Mouse (Mus musculus): Measurements from ENCODE around the gene Coro2a. TPM values are rescaled to one million over a fixed set of nuclear protein-coding genes. Genes with fewer than 3 reads are reported as not detected.

Coro2a gene
- polyA plus RNA-seq, 1 experiment from 2014 or later, result 3.9 TPM

DNA sequence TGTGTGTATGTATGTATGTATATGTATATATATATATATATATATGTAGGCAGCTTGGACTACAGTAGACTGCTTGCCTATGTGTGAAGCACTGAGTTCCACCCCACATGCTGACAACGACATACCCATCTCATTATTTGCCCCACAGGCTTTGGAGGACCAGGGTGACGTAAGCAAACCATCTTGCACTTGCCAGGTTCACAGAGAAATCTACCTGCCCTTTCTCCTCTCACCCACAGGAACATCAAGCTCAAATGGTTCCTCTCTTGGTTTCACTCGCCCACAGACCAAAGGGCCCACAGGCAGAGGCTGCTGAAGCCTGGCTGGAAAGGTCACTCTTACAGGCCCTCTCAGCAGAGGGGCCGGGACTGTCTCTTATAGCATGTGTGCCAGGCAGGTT lies 29.4 kb downstream of the Coro2a start:
- H3K4me2 ChIP-seq (ENCODE audit: low read depth, low read length), result no peak overlapping the region
- H3K4me1 ChIP-seq (ENCODE audit: control insufficient read depth, low read depth, low read length), result peaks cover 5% of the 10 kb centered on the region
- no peak overlapping the region for H3K27ac ChIP-seq (ENCODE audit: low read length)
- H3K36me3 ChIP-seq (ENCODE audit: control insufficient read depth, insufficient read depth), result no peaks in the 10 kb centered on the region
- no peak for ATAC-seq (ENCODE audit: low read depth)
- no peak overlapping the region for H3K4me3 ChIP-seq (ENCODE audit: low read depth, low read length)
- no peaks in the 10 kb centered on the region for H3K9me3 ChIP-seq (replicated peaks; ENCODE audit: control insufficient read depth, low read length)
- no peaks in the 10 kb centered on the region for H3K27me3 ChIP-seq (ENCODE audit: control insufficient read depth, insufficient read depth, low read depth, low read length)
- whole genome bisulfite sequencing (ENCODE audit: insufficient replicate concordance), result 47% methylated on average over 4 of the region's 4 CpGs
- no peak overlapping the region for H3K9ac ChIP-seq (ENCODE audit: low read depth, low read length)

DNA sequence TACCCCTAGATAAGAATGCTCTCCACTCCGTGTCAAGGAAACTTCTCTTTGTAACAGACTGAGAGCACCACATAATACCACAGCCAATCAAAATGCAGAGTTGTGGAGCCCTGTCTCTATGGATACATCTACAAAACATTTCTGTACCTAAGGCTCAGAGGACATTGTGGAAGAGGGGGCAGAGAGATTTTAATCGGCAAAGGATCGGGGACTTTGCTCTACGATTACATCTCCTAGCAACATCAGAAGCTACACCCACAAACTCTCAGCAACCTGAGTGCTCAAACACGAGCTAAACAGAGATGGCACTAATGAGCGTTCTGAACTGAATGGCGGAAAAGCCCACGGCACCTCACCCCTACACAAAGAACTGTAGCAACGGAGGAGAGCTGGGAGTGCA lies 30.3 kb downstream of the Coro2a start:
- no peaks in the 10 kb centered on the region for H3K9me3 ChIP-seq (replicated peaks; ENCODE audit: control insufficient read depth, low read length)
- no peaks in the 10 kb centered on the region for H3K27me3 ChIP-seq (ENCODE audit: control insufficient read depth, insufficient read depth, low read depth, low read length)
- H3K36me3 ChIP-seq (ENCODE audit: control insufficient read depth, insufficient read depth), result no peaks in the 10 kb centered on the region
- peaks cover 5% of the 10 kb centered on the region for H3K4me1 ChIP-seq (ENCODE audit: control insufficient read depth, low read depth, low read length)
- H3K4me3 ChIP-seq (ENCODE audit: low read depth, low read length), result no peak overlapping the region
- H3K4me2 ChIP-seq (ENCODE audit: low read depth, low read length), result no peak overlapping the region
- no peak overlapping the region for H3K9ac ChIP-seq (ENCODE audit: low read depth, low read length)
- ATAC-seq (ENCODE audit: low read depth), result no peak
- no peak overlapping the region for H3K27ac ChIP-seq (ENCODE audit: low read length)
- WGBS (ENCODE audit: insufficient replicate concordance), result 70% methylated on average over 9 of the region's 9 CpGs

DNA sequence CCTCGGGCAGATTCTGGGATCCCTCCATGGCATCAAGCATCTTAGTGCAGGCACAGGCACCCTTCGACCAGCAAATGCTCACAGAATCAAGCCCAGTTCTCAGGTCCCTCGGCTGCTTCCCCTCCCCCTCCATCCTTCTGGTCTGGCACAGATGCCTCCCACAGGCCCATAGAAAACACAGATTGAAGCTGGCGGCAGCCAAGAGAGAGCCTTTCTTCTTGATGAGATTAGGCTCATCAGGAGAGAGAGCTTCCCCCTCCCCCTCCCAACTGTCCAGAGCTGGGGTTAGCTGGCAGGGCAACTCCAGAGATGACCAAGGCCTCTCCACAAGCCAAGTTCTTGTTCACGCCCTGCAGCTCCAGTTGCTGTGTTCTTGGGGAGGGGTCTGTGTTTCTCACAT lies 32.3 kb downstream of the Coro2a start:
- Histone ChIP-seq H3K36me3 (ENCODE audit: control insufficient read depth, insufficient read depth) (no peaks in the 10 kb centered on the region), H3K4me2 (ENCODE audit: low read depth, low read length) (no peak overlapping the region), H3K27me3 (ENCODE audit: control insufficient read depth, insufficient read depth, low read depth, low read length) (no peaks in the 10 kb centered on the region), H3K27ac (ENCODE audit: low read length) (no peak overlapping the region), H3K9ac (ENCODE audit: low read depth, low read length) (no peak overlapping the region), H3K4me1 (ENCODE audit: control insufficient read depth, low read depth, low read length) (peaks cover 5% of the 10 kb centered on the region), H3K4me3 (ENCODE audit: low read depth, low read length) (no peak overlapping the region), H3K9me3 (replicated peaks; ENCODE audit: control insufficient read depth, low read length) (no peaks in the 10 kb centered on the region)
- WGBS (ENCODE audit: insufficient replicate concordance), result 47% methylated on average over 5 of the region's 5 CpGs
- ATAC-seq (ENCODE audit: low read depth), result no peak

DNA sequence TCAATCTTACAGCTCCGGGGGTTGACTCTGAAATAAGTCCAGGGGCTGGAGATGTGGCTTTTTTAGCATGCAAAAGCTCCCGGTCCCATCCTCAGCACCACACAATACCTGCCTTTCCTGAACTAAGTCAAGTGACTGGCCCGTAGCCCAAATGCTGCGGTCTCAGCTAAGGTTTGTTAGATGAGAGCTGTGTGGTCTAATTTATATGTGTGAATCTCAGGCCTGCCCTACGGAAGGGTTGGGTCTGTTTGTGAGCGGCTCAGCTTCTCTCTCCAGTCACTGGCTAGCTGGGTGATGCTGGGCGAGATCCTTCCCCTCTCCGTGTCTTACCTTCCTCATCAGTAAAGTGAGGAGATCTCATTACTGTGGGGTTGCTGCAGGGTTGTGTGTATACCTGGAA lies 33.8 kb downstream of the Coro2a start:
- Histone ChIP-seq H3K9me3 (replicated peaks; ENCODE audit: control insufficient read depth, low read length) (no peaks in the 10 kb centered on the region), H3K27ac (ENCODE audit: low read length) (no peak overlapping the region), H3K27me3 (ENCODE audit: control insufficient read depth, insufficient read depth, low read depth, low read length) (no peaks in the 10 kb centered on the region), H3K4me2 (ENCODE audit: low read depth, low read length) (no peak overlapping the region), H3K4me3 (ENCODE audit: low read depth, low read length) (no peak overlapping the region), H3K4me1 (ENCODE audit: control insufficient read depth, low read depth, low read length) (peaks cover 11% of the 10 kb centered on the region; the same call in 1 of the 2 replicates), H3K36me3 (ENCODE audit: control insufficient read depth, insufficient read depth) (no peaks in the 10 kb centered on the region), H3K9ac (ENCODE audit: low read depth, low read length) (no peak overlapping the region)
- WGBS (ENCODE audit: insufficient replicate concordance), result 76% methylated on average over 8 of the region's 8 CpGs
- no peak for ATAC-seq (ENCODE audit: low read depth)

DNA sequence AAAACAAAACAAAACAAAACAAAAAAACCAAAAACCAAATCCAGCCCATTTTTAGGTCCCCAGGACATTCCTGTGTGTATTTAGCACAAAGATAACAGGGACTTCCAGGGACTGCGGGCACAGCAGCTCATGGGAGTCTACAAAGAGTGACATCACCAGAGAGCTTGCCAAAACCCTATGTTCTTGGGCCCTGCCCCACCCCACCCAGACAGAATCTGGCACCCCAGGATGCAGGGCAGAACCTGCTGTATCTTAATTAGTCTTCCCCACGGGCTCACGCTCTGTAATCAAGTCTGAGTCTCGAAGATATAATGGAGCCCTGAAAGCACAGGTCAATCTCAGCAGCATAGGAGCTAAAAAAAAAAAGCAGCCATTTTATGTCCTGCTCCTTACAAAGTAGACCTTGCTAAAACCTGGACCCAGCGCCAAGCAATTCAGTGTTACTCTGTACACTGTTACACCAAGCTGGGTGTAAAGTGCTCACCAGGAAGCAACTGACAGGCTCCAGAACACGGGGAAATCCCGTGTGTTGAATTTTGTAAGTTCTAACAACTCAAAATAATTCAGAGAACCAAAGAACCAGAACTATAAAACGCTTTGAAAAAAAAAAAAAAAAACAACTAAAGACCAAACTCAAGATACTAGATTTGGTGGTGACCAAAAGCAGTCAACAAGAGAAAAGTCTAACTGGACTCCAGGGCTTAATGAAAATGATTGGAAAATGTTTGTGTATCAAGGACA lies 34.9 kb downstream of the Coro2a start:
- Histone ChIP-seq H3K27me3 (ENCODE audit: control insufficient read depth, insufficient read depth, low read depth, low read length) (no peaks in the 10 kb centered on the region), H3K4me1 (ENCODE audit: control insufficient read depth, low read depth, low read length) (peaks cover 11% of the 10 kb centered on the region; the same call in 1 of the 2 replicates), H3K9me3 (replicated peaks; ENCODE audit: control insufficient read depth, low read length) (no peaks in the 10 kb centered on the region), H3K36me3 (ENCODE audit: control insufficient read depth, insufficient read depth) (no peaks in the 10 kb centered on the region), H3K4me3 (ENCODE audit: low read depth, low read length) (no peak overlapping the region), H3K27ac (ENCODE audit: low read length) (no peak overlapping the region), H3K9ac (ENCODE audit: low read depth, low read length) (no peak overlapping the region), H3K4me2 (ENCODE audit: low read depth, low read length) (no peak overlapping the region)
- 39% methylated on average over 8 of the region's 8 CpGs for WGBS (ENCODE audit: insufficient replicate concordance)
- no peak for ATAC-seq (ENCODE audit: low read depth)

DNA sequence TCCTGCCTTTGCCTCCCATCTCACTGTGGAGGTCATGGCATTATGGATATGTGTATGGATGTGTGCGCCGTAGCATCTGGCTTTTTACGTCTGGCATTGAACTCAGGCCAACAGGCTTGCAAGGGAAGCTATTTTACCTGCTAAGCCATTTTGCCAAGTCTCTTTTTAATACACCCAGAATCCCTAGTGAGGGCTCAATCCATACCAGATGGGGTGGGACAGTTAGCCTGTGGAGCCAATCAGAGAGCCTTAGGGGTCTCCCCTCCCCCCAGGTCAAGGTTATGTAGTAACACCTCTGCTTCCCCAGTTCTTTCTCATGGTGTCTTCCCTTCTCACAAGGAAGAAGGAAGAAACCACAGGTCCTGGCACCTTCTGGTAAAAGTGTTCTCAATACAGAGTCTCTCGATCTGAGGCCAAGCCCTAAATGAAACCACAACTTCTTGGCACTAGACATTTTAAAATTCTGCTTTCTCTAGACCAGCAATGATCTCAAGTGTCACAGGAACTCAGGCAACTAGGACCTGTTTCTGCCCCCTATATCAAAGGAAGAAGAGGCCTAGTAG lies 36.5 kb downstream of the Coro2a start:
- no peaks in the 10 kb centered on the region for H3K36me3 ChIP-seq (ENCODE audit: control insufficient read depth, insufficient read depth)
- H3K4me3 ChIP-seq (ENCODE audit: low read depth, low read length), result no peak overlapping the region
- peaks cover 11% of the 10 kb centered on the region; the same call in 1 of the 2 replicates for H3K4me1 ChIP-seq (ENCODE audit: control insufficient read depth, low read depth, low read length)
- no peak overlapping the region for H3K4me2 ChIP-seq (ENCODE audit: low read depth, low read length)
- H3K27me3 ChIP-seq (ENCODE audit: control insufficient read depth, insufficient read depth, low read depth, low read length), result no peaks in the 10 kb centered on the region
- 66% methylated on average over 4 of the region's 4 CpGs for WGBS (ENCODE audit: insufficient replicate concordance)
- no peak for ATAC-seq (ENCODE audit: low read depth)
- H3K27ac ChIP-seq (ENCODE audit: low read length), result no peak overlapping the region; the same call in 1 of the 2 replicates
- H3K9me3 ChIP-seq (replicated peaks; ENCODE audit: control insufficient read depth, low read length), result no peaks in the 10 kb centered on the region
- H3K9ac ChIP-seq (ENCODE audit: low read depth, low read length), result no peak overlapping the region

DNA sequence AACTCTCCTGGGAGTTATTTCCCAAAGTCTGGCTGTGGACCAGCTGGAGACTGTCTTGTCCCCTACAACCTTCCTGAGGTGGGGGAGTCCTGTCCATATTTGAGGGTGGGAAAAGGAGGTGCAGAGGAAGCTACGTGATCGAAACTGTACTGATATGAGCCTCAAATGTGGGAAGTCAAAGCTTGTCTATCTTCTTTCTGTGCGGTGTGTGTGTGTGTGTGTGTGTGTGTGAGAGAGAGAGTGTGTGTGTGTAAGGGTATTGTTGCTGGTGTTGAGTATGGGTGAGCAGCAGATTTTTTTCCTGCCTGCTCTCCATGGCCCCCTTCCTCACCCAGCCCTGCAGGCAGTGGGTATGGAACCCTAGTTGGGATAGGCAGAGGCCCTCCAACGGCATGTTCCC lies 37.8 kb downstream of the Coro2a start:
- Histone ChIP-seq H3K4me2 (ENCODE audit: low read depth, low read length) (peak overlapping the region; percentile 42; the same call in 1 of the 2 replicates), H3K27ac (ENCODE audit: low read length) (peak overlapping the region; percentile 37; the same call in 1 of the 2 replicates), H3K4me3 (ENCODE audit: low read depth, low read length) (peak overlapping the region; percentile 12; the same call in 1 of the 2 replicates)

DNA sequence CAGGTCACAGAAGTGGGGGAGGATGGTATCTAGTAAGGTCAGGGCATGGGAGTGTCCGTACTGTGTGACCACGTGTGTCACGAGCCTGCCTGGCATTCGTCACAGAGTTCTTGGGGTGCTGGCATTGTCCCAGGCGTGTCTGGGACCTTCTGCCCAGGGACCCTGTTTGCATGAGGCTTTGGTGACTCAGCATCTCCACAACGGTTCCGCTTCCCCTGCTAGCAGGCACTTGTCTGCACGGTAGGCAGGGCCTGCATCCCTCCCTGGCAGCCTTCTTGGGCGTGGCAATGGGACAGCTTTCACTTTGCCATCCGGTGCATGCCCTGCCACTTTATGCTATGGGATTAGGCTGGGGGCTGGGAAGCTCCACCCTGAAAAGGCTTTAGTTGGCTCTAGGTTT lies 38.2 kb downstream of the Coro2a start:
- ATAC-seq (ENCODE audit: low read depth), result peak; percentile 70
- Histone ChIP-seq H3K9me3 (replicated peaks; ENCODE audit: control insufficient read depth, low read length) (no peaks in the 10 kb centered on the region), H3K36me3 (ENCODE audit: control insufficient read depth, insufficient read depth) (no peaks in the 10 kb centered on the region), H3K4me2 (ENCODE audit: low read depth, low read length) (peak overlapping the region; percentile 42; the same call in 1 of the 2 replicates), H3K9ac (ENCODE audit: low read depth, low read length) (no peak overlapping the region), H3K4me1 (ENCODE audit: control insufficient read depth, low read depth, low read length) (peaks cover 15% of the 10 kb centered on the region), H3K27me3 (ENCODE audit: control insufficient read depth, insufficient read depth, low read depth, low read length) (no peaks in the 10 kb centered on the region), H3K27ac (ENCODE audit: low read length) (peak overlapping the region; percentile 37; the same call in 1 of the 2 replicates), H3K4me3 (ENCODE audit: low read depth, low read length) (peak overlapping the region; percentile 12; the same call in 1 of the 2 replicates)
- WGBS (ENCODE audit: insufficient replicate concordance), result 22% methylated on average over 10 of the region's 10 CpGs

More for the DNA sequence above, 37.8 kb downstream of the Coro2a start:
- Histone ChIP-seq H3K9ac (ENCODE audit: low read depth, low read length) (no peak overlapping the region), H3K36me3 (ENCODE audit: control insufficient read depth, insufficient read depth) (no peaks in the 10 kb centered on the region), H3K4me1 (ENCODE audit: control insufficient read depth, low read depth, low read length) (peaks cover 11% of the 10 kb centered on the region), H3K27me3 (ENCODE audit: control insufficient read depth, insufficient read depth, low read depth, low read length) (no peaks in the 10 kb centered on the region), H3K9me3 (replicated peaks; ENCODE audit: control insufficient read depth, low read length) (no peaks in the 10 kb centered on the region)
- 0 out of 2 replicates have a peak, but pooled peaks have one; percentile 14 for ATAC-seq (ENCODE audit: low read depth)
- 27% methylated on average over 4 of the region's 4 CpGs for WGBS (ENCODE audit: insufficient replicate concordance)

DNA sequence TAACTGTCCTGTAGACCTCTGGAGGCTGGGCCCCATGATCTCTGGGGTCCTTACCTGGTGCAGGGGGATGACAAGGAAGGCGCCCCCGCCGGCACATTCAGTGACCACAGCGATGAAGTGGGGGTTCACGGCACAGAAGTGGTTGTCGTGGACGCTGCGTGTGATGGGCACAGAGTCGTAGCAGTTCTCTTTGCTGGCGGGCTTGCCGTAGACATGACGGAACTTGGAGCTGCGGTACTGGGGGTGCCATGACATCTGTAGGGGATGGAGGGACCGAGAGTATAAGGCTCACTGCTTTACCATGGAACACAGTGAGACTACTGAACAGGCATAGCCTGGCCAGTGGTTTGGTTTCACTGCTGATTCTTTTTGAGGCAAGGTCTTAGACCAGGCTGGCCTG lies 39.2 kb downstream of the Coro2a start:
- Histone ChIP-seq H3K4me3 (ENCODE audit: low read depth, low read length) (no peak overlapping the region), H3K27ac (ENCODE audit: low read length) (no peak overlapping the region), H3K9me3 (replicated peaks; ENCODE audit: control insufficient read depth, low read length) (no peaks in the 10 kb centered on the region), H3K4me2 (ENCODE audit: low read depth, low read length) (no peak overlapping the region), H3K4me1 (ENCODE audit: control insufficient read depth, low read depth, low read length) (peaks cover 23% of the 10 kb centered on the region), H3K9ac (ENCODE audit: low read depth, low read length) (no peak overlapping the region), H3K27me3 (ENCODE audit: control insufficient read depth, insufficient read depth, low read depth, low read length) (no peaks in the 10 kb centered on the region), H3K36me3 (ENCODE audit: control insufficient read depth, insufficient read depth) (no peaks in the 10 kb centered on the region)
- ATAC-seq (ENCODE audit: low read depth), result no peak
- 81% methylated on average over 14 of the region's 14 CpGs for WGBS (ENCODE audit: insufficient replicate concordance)

Data from liver, embryonic 16.5 days (tissue).